Mouse (Mus musculus) megakaryocyte, embryonic 14.5 days (primary cell): ENCODE measurements around the gene Rab12. TPM values are rescaled to one million over a fixed set of nuclear protein-coding genes. Genes with fewer than 3 reads are reported as not detected.

ENCODE experiments used
- H3K27me3 ChIP-seq: replicated peaks from 2 replicates; pipeline ENCODE3; 2012; ENCODE audit warnings: inconsistent platforms
- H3K36me3 ChIP-seq: replicated peaks from 2 replicates; pipeline ENCODE3; 2012; ENCODE audit warnings: low read length, inconsistent platforms, mixed read lengths
- H3K4me1 ChIP-seq: 2 replicates; pipeline ENCODE4 v1.6.1; 2012; ENCODE audit warnings: inconsistent platforms
- H3K4me3 ChIP-seq: replicated peaks from 2 replicates; pipeline ENCODE3; 2012; ENCODE audit warnings: moderate library complexity, mild to moderate bottlenecking, inconsistent platforms
- H3K9me3 ChIP-seq: 2 replicates; pipeline ENCODE4 v1.6.1; 2012; ENCODE audit warnings: inconsistent platforms
- FLI1 ChIP-seq: IDR thresholded peaks from 2 replicates; pipeline ENCODE4 v1.6.1; 2012; ENCODE audit warnings: low read length, inconsistent platforms, mixed read lengths
- GATA1 ChIP-seq: IDR thresholded peaks from 3 replicates; pipeline ENCODE4 v1.6.1; 2012; ENCODE audit warnings: mixed read lengths, low read length, inconsistent platforms, borderline replicate concordance
- polyA plus RNA-seq: library from polyadenylated mRNA; stranded (reverse); fragments of >175 nt; gene quantifications from 2 replicates; pipeline ENCODE4 v1.2.3, GENCODE M21; 2012; ENCODE audit warnings: low replicate concordance; ENCODE audit not compliant: insufficient read depth

The Rab12 gene
- polyA plus RNA-seq, 1 experiment: 9.9 TPM

GRCm38 (mm10) chr17:66502865-66503264, 16.7 kb downstream of the Rab12 start:
- Histone ChIP-seq H3K4me3 (no peak overlapping the region), H3K36me3 (peaks cover 91% of the 10 kb centered on the region), H3K4me1 (peaks cover 15% of the 10 kb centered on the region), H3K9me3 (no peaks in the 10 kb centered on the region), H3K27me3 (no peaks in the 10 kb centered on the region)
- TF ChIP-seq GATA1: no peak
- no peak for TF ChIP-seq FLI1

GRCm38 (mm10) chr17:66498598-66498997, 20.9 kb downstream of the Rab12 start:
- peaks cover 3% of the 10 kb centered on the region; the same call in 1 of the 2 replicates for H3K4me1 ChIP-seq
- peaks cover 95% of the 10 kb centered on the region for H3K36me3 ChIP-seq

DNA sequence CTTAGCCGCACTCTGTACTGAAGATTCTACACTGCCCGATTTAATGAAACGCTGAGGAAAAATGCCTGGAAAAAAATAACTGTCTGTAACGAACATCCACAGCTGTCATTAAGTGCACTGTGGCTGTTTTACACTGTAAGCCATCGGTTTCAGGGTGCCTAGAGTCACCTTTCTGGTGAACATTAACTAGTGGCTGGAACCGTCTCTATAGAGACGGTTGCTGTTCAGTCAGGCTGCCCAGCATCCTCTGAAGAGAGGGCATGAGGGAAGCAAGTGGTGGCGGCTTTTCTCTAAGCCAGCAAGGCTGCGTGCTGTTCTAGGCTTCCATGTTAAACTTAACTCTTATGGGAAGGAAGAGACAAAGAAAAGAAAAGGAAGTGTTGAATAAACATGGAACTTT, 22.9 kb downstream of the Rab12 start:
- Histone ChIP-seq H3K4me1 (no peaks in the 10 kb centered on the region), H3K36me3 (peaks cover 81% of the 10 kb centered on the region), H3K4me3 (no peak overlapping the region), H3K9me3 (peaks cover 4% of the 10 kb centered on the region; the same call in 1 of the 2 replicates), H3K27me3 (no peaks in the 10 kb centered on the region)
- TF ChIP-seq FLI1 (no peak), GATA1 (no peak)

More at GRCm38 (mm10) chr17:66498598-66498997, 20.9 kb downstream of the Rab12 start:
- no peaks in the 10 kb centered on the region for H3K27me3 ChIP-seq
- H3K4me3 ChIP-seq: no peak overlapping the region
- H3K9me3 ChIP-seq: no peaks in the 10 kb centered on the region
- TF ChIP-seq GATA1 (no peak), FLI1 (no peak)

- TF ChIP-seq GATA1 (0 out of 3 replicates have a peak, but pooled peaks have one; percentile 18), FLI1 (no peak)
- Histone ChIP-seq H3K4me3 (no peak overlapping the region), H3K36me3 (peaks cover 17% of the 10 kb centered on the region), H3K4me1 (peaks cover 12% of the 10 kb centered on the region), H3K9me3 (peaks cover 4% of the 10 kb centered on the region; the same call in 1 of the 2 replicates), H3K27me3 (peaks cover 2% of the 10 kb centered on the region)
Observed at GRCm38 (mm10) chr17:66490022-66490601, 29.4 kb downstream of the Rab12 start.

GRCm38 (mm10) chr17:66486576-66486975, 33.0 kb downstream of the Rab12 start:
- Histone ChIP-seq H3K4me1 (peaks cover 15% of the 10 kb centered on the region), H3K36me3 (no peaks in the 10 kb centered on the region), H3K27me3 (peaks cover 8% of the 10 kb centered on the region), H3K9me3 (no peaks in the 10 kb centered on the region), H3K4me3 (no peak overlapping the region)
- TF ChIP-seq GATA1 (no peak), FLI1 (no peak)

- TF ChIP-seq GATA1 (no peak), FLI1 (no peak)
- Histone ChIP-seq H3K27me3 (peaks cover 13% of the 10 kb centered on the region), H3K9me3 (no peaks in the 10 kb centered on the region), H3K4me1 (peaks cover 15% of the 10 kb centered on the region), H3K36me3 (no peaks in the 10 kb centered on the region), H3K4me3 (peak overlapping the region; percentile 4)
Observed at GRCm38 (mm10) chr17:66485742-66486141, 33.8 kb downstream of the Rab12 start.

- H3K9me3 ChIP-seq: no peaks in the 10 kb centered on the region
- no peak for TF ChIP-seq GATA1
- TF ChIP-seq FLI1: no peak
- peaks cover 20% of the 10 kb centered on the region for H3K27me3 ChIP-seq
- no peak overlapping the region for H3K4me3 ChIP-seq
- peaks cover 16% of the 10 kb centered on the region for H3K4me1 ChIP-seq
- no peaks in the 10 kb centered on the region for H3K36me3 ChIP-seq
Observed at GRCm38 (mm10) chr17:66484965-66485364, 34.6 kb downstream of the Rab12 start.

DNA sequence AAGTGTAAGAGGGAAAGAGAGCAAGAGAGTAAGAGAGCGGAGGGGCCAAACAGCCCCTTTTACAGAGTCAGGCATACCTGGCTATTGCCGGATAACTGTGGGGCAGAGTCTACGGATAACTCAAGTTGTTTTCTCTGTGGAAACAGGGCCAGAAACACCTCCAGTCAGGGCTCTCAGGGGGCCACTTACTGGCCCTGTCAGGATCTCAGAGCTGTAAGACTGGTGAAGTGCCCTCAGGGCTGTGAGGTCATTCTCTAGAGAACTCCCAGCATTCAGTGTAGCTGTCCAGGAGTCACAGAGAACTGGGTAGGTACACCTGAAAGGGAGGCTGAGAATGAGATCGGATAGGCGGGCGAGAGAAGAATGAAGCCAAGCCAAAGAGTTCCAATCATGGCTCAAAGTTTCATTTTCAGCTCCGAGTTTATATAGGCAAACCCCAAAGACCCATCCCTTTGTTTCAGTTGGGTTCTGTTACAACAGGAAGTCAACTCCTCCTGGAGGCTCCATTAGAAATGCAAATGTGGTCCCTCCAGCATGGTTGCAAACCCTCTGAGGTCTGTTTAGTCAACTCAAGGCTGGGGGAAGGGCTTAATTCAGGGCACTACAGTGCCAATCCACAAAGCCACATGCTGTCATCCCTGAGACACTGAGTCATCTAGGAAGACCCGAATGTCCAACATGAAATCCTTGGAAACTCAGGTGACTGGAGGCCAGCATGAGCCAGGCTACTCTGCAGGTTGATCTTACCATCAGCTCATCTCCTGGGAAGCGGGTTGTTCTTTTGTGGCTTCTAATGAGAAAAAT, 35.7 kb downstream of the Rab12 start:
- H3K4me1 ChIP-seq: peaks cover 24% of the 10 kb centered on the region
- H3K9me3 ChIP-seq: peaks cover 5% of the 10 kb centered on the region; the same call in 1 of the 2 replicates
- no peaks in the 10 kb centered on the region for H3K36me3 ChIP-seq
- H3K4me3 ChIP-seq: no peak overlapping the region
- H3K27me3 ChIP-seq: peaks cover 30% of the 10 kb centered on the region
- no peak for TF ChIP-seq GATA1
- no peak for TF ChIP-seq FLI1

DNA sequence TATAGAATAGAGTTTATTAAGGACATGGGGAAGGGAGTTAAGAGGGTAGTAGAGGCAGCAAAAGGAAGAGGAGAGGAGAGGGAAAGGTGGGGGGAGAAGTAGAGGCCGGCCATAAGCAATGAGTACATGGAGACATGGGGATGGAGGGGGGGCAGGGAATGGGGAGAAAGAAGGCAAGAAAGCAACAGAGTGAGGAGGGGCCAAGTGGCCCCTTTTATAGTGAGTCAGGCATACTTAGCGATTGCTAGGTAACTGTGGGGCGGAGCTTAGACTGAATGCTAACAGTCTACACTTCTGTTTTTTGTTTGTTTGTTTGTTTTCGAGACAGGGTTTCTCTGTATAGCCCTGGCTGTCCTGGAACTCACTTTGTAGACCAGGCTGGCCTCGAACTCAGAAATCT, 38.2 kb downstream of the Rab12 start:
- peaks cover 5% of the 10 kb centered on the region; the same call in 1 of the 2 replicates for H3K9me3 ChIP-seq
- H3K36me3 ChIP-seq: no peaks in the 10 kb centered on the region
- TF ChIP-seq FLI1: no peak
- no peak for TF ChIP-seq GATA1
- H3K4me3 ChIP-seq: no peak overlapping the region
- peaks cover 39% of the 10 kb centered on the region for H3K27me3 ChIP-seq
- H3K4me1 ChIP-seq: peaks cover 22% of the 10 kb centered on the region
